Mouse (Mus musculus) spleen, adult 2 months (tissue): ENCODE data around the gene Il1r1. TPM values are rescaled to one million over a fixed set of nuclear protein-coding genes. Genes with fewer than 3 reads are reported as not detected.

Experiments
- DNase-seq, 2 experiments: peaks; one replicate each; pipeline versions ENCODE4 v3.0.0 to v3.0.0-alpha.2; 2012 to 2021; ENCODE audit warnings: low spot score in 2 of 2, low read depth in 1 of 2
- H3K27ac ChIP-seq: fragments of 200-500 bp; 2 replicates; pipeline ENCODE4 v1.5.1; 2012; ENCODE audit warnings: low read length, inconsistent platforms; ENCODE audit not compliant: insufficient read depth
- H3K27me3 ChIP-seq: fragments of 200-500 bp; 2 replicates; pipeline ENCODE4 v1.6.1; 2012; ENCODE audit warnings: mild to moderate bottlenecking, moderate library complexity, low read length, inconsistent platforms; ENCODE audit not compliant: control insufficient read depth, insufficient read depth
- H3K36me3 ChIP-seq: fragments of 200-500 bp; 2 replicates; pipeline ENCODE4 v1.6.1; 2012; ENCODE audit warnings: mild to moderate bottlenecking, low read length, inconsistent platforms; ENCODE audit not compliant: control insufficient read depth, insufficient read depth
- H3K4me1 ChIP-seq: fragments of 200-500 bp; 2 replicates; pipeline ENCODE4 v1.6.1; 2011; ENCODE audit warnings: inconsistent platforms; ENCODE audit not compliant: control insufficient read depth, insufficient read depth, insufficient read length
- H3K4me3 ChIP-seq: fragments of 200-500 bp; 2 replicates; pipeline ENCODE4 v1.5.1; 2011; ENCODE audit warnings: mild to moderate bottlenecking, inconsistent platforms; ENCODE audit not compliant: insufficient read depth, insufficient read length; ENCODE audit errors: extremely low read depth
- CTCF ChIP-seq: fragments of 200-500 bp; IDR thresholded peaks from 2 replicates; pipeline ENCODE4 v1.5.1; 2011; ENCODE audit warnings: mild to moderate bottlenecking, inconsistent platforms; ENCODE audit not compliant: insufficient read depth, insufficient read length, insufficient replicate concordance; ENCODE audit errors: extremely low read depth
- POLR2A ChIP-seq: fragments of 200-500 bp; IDR thresholded peaks from 2 replicates; pipeline ENCODE4 v1.6.1; 2011; ENCODE audit warnings: low read depth, low read length, inconsistent platforms
- WGBS: fragments of 180-500 bp; shearing (Covaris S2); methylation state at CpG from one replicate; pipeline ENCODE4 v1.1.7; 2018; 5-methylcytosine and 5-hydroxymethylcytosine counted together
- polyA plus RNA-seq: library from polyadenylated mRNA; depleted of rRNA; stranded (reverse); fragments of >200 nt; gene quantifications from 2 replicates; pipeline ENCODE4 v1.2.3, GENCODE M21; 2012

Gene Il1r1
- polyA plus RNA-seq, 1 experiment: 3.9 TPM

DNA sequence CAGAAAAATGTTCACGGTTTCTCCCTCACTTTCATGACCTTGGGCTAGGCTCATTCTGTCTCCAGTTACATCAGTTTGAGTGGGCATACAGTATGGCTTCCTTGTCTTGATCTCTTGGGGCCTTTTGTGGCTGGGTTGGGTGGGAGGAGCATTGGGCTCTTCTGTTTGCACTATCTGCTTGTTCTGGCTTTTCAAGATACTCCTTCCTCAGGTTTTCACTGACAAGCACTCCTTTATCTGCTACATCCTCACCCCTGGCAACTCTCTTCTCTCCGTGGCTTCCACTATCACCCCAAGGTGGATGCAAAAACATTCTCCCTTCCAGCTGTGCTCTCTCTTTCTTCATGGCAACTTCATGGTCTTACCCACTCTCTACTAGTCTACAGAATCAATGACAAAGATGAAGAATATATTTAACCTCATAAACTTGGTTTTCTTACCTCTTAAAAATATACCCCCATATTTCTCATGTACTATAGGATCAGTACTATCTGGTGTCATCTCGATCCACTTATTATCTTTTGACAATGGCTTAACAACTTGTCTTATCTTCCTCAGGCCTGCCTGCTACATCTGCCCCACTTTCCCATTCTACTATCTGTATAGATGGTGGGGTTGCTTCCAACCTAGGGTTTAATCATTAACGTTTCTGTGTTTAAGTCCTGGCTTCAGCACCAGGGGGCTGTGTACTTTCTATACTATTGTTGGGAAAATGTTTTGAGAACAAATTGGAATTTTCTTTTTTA, 127.5 kb downstream of the Il1r1 start:
- no peaks in the 10 kb centered on the region for H3K27me3 ChIP-seq
- no peak overlapping the region for H3K4me3 ChIP-seq
- no peaks in the 10 kb centered on the region for H3K36me3 ChIP-seq
- no peak overlapping the region for H3K27ac ChIP-seq
- WGBS: 81% methylated on average over 4 of the region's 4 CpGs
- H3K4me1 ChIP-seq: peaks cover 6% of the 10 kb centered on the region; the same call in 1 of the 2 replicates
- no peak for DNase-seq
- TF ChIP-seq CTCF (no peak), POLR2A (no peak)

DNA sequence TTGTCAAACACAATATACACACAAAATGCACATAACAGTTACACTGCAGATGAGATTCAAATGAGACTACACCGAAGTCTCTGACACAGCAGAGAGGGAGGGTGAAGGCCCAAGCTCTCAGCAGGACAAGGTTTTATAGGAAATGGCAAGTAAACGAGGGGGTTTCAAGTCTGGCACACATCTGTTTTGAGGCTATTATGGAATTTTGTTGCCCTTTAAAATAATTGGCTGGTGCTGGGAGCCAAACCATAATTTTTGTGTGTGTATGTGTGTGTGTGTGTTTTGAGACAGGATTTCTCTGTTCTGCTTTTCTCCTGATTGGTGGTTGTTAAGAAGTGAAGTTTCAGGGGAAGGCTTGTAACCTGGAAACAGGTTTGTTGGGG, 128.0 kb downstream of the Il1r1 start:
- TF ChIP-seq CTCF (no peak), POLR2A (no peak)
- H3K27ac ChIP-seq: no peak overlapping the region
- no peak for DNase-seq
- H3K4me1 ChIP-seq: peaks cover 6% of the 10 kb centered on the region; the same call in 1 of the 2 replicates
- WGBS: 80% methylated on average over 2 of the region's 2 CpGs
- no peak overlapping the region for H3K4me3 ChIP-seq
- no peaks in the 10 kb centered on the region for H3K36me3 ChIP-seq
- H3K27me3 ChIP-seq: no peaks in the 10 kb centered on the region

DNA sequence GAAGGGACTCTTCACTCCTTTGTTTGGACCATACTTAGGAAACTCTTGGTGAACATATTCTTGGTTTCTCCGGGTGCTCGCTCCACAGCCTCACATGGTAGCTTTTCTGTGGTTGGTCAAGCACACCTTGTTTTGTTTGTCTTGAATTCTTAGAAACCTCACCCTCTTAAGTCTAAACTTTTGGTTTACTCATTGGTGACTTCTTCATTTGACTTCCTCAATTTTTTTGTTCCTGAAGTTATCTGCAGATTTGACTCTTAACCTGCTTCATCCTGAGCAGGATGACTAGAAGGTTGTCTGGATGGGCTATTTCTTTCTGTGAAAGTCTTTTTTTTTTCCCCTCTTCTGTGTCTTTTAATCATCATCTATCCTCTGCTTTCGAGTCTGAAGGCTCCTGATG, 129.8 kb downstream of the Il1r1 start:
- whole genome bisulfite sequencing: 79% methylated on average over 3 of the region's 3 CpGs
- no peak for DNase-seq
- Histone ChIP-seq H3K4me3 (no peak overlapping the region), H3K27ac (no peak overlapping the region), H3K4me1 (peaks cover 6% of the 10 kb centered on the region; the same call in 1 of the 2 replicates), H3K36me3 (no peaks in the 10 kb centered on the region), H3K27me3 (no peaks in the 10 kb centered on the region)
- TF ChIP-seq CTCF (no peak), POLR2A (no peak)

DNA sequence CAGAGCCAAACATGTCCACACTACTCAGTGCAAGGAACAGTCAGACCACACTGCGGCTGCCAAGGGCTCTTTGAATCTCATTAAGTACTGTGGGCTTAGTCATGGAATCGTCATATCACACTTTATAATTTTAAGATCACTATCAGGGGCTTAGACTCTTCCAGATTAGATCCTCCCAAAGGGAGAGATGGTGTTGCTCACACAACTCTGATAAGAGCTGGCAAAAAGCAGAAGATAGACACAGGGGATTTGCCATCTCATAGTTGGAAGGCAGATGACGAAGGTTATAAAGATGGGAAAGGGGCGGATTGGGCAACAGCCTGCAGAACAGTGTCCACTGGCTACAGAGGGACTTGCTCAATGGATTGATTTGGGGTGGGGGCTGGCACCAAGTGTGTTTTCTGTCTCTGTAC, 130.6 kb downstream of the Il1r1 start:
- TF ChIP-seq POLR2A: no peak
- no peak for TF ChIP-seq CTCF
- DNase-seq: no peak
- WGBS: 68% methylated on average over 4 of the region's 4 CpGs

GRCm38 (mm10) chr1:40355904-40356521, 131.1 kb downstream of the Il1r1 start:
- DNase-seq: no peak
- no peak overlapping the region for H3K27ac ChIP-seq
- H3K27me3 ChIP-seq: no peaks in the 10 kb centered on the region
- no peak for TF ChIP-seq POLR2A
- TF ChIP-seq CTCF: no peak
- H3K4me3 ChIP-seq: no peak overlapping the region
- H3K36me3 ChIP-seq: no peaks in the 10 kb centered on the region
- WGBS: 11% methylated on average over 10 of the region's 10 CpGs
- H3K4me1 ChIP-seq: peaks cover 6% of the 10 kb centered on the region; the same call in 1 of the 2 replicates

More for the DNA sequence above, 130.6 kb downstream of the Il1r1 start:
- Histone ChIP-seq H3K4me3 (no peak overlapping the region), H3K4me1 (peaks cover 6% of the 10 kb centered on the region; the same call in 1 of the 2 replicates), H3K27ac (no peak overlapping the region), H3K36me3 (no peaks in the 10 kb centered on the region), H3K27me3 (no peaks in the 10 kb centered on the region)

GRCm38 (mm10) chr1:40357921-40358320, 133.0 kb downstream of the Il1r1 start:
- Histone ChIP-seq H3K27me3 (no peaks in the 10 kb centered on the region), H3K4me3 (no peak overlapping the region), H3K27ac (no peak overlapping the region), H3K36me3 (no peaks in the 10 kb centered on the region), H3K4me1 (peaks cover 6% of the 10 kb centered on the region; the same call in 1 of the 2 replicates)
- WGBS: 84% methylated on average over 2 of the region's 2 CpGs
- DNase-seq: no peak
- TF ChIP-seq POLR2A: no peak
- TF ChIP-seq CTCF: no peak

- WGBS: 87% methylated on average over 2 of the region's 2 CpGs
- no peaks in the 10 kb centered on the region for H3K27me3 ChIP-seq
- no peak overlapping the region for H3K27ac ChIP-seq
- H3K4me1 ChIP-seq: peaks cover 6% of the 10 kb centered on the region; the same call in 1 of the 2 replicates
- no peak for TF ChIP-seq POLR2A
- TF ChIP-seq CTCF: no peak
- no peaks in the 10 kb centered on the region for H3K36me3 ChIP-seq
- H3K4me3 ChIP-seq: no peak overlapping the region
- no peak for DNase-seq
Observed at GRCm38 (mm10) chr1:40358351-40358750, 133.5 kb downstream of the Il1r1 start.
